Mouse (Mus musculus): ENCODE results near the gene Rbbp9. TPM values are rescaled to one million over a fixed set of nuclear protein-coding genes. Genes with fewer than 3 reads are reported as not detected.
"Not testable (repeated sequence)": the region's sequence is repeated elsewhere in the genome, so short reads cannot be mapped to it uniquely, and the experiment has no call there.

Rbbp9 gene
- 11.5 and 19.1 TPM in 2 replicates for total RNA-seq (2014; fragmentation: Nextera tagmentation)
- total RNA-seq (2017), result 9.6 and 9.7 TPM in 2 replicates

DNA sequence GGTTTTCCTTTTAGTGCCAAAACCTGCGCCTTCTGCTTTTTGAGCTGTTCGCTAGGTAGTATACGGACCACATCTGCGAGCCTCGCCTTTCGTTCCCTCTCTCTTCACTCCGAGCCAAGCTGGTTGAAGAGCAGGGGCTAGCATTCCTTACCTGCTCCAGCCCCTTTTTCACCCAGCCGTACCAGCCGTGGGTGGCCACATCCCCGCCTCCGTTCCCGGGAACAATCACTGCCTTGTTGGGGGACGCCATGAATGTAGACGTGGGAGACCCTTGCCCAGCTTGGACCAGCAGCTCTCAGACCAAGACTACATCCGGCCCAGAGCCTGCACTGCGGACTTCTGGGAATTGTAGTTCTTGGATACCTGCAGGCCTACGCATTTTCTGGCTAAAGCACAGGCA, at the start of gene Rbbp9:
Gene Rbbp9 (minus strand): TSS at position 341 of the 400 bp plus-strand sequence.
- peak; percentile 86 for ATAC-seq (replicated peaks; ENCODE audit: poor library complexity, severe bottlenecking)

DNA sequence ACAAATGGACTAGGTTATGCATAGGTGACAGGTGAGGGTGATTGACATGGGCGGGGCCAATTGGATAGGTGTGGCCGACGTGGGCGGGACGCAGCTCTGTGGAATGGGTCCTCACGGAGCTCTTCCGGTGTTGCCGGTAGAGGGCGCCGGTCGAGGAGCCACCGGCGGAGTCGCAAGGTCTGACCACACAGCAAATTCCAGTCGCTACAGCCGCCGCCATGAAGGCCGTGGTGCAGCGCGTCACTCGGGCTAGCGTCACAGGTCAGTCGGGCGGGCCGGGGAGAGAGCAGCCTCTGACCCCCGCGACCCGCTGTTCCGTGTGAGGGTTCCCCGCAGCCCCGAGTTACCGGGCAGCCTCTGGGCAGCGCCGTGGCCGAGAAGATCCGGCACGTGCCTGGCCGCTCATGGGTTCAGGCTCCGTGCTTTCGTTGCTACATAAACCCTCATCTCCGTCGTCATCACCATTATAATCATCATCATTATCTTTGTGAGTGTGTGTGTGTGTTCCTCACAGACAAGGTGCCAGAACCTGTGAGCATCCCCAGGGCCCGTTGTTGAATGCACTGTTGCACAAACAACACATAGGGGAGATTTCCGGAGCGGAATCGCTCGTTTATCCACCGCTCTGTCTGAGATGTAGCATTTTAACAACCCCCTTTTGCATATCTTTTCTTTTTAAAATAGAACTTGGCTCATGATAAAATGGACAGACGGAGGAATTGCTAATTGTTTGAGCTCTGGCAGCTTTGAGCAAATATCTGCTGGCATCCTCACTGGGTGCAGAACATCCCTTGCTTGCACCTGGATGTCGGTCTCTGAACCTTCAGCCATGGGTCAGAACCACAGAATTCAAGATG, 49.4 kb upstream of the Rbbp9 start, which contains the start of gene Dtd1:
Gene Dtd1 (plus strand): TSS at position 67 of the 857 bp plus-strand sequence.
- ATAC-seq (replicated peaks; ENCODE audit: poor library complexity, severe bottlenecking), result peak; percentile 96

- ATAC-seq (replicated peaks; ENCODE audit: poor library complexity, severe bottlenecking), result no peak
These were observed 47.3 kb upstream of the Rbbp9 start for GRCm38 (mm10) chr2:144598006-144598405.

DNA sequence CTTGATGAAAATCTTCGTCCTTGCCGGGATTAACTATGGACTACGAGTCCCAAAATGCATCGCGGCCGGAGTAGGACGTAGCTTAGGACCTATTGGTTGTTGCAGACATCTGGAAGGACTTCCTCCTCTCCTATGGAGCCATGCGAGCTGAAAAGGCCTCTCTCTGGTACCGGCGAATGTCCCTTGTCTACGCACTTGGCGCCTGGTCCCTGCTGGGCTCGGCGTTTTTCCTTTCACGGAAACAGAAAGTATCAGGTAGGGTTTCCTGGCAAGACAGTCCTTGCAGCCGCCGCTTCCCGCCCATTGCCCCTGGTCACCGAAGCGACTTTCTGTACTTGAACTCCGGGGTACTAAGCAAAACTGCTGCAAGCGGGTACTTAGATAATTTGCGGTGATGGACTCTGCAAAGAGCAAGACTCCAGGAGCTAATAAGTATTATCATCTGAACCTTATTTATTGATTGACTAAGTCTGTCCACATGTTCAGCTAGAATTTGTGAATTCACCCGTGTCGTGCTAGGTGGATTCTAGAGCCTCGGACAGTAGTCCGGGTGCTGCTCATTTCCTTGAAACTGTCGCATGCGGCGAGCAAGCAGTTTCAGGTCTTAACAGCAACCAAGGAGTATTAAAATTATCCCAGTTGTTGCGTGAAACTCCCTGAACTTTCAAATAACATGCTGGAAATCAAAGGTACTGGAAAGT, 43.4 kb upstream of the Rbbp9 start, which contains the start of gene Smim26:
Gene Smim26 (plus strand): TSS at position 104 of the 701 bp plus-strand sequence.
- ATAC-seq (replicated peaks; ENCODE audit: poor library complexity, severe bottlenecking), result peak; percentile 97

GRCm38 (mm10) chr2:144593036-144593435, 42.4 kb upstream of the Rbbp9 start:
- not testable (repeated sequence) for ATAC-seq (replicated peaks; ENCODE audit: poor library complexity, severe bottlenecking)

- ATAC-seq (replicated peaks; ENCODE audit: poor library complexity, severe bottlenecking), result 0 out of 2 replicates have a peak, but pooled peaks have one; percentile 42
These were observed 38.1 kb upstream of the Rbbp9 start for GRCm38 (mm10) chr2:144588723-144589122.

DNA sequence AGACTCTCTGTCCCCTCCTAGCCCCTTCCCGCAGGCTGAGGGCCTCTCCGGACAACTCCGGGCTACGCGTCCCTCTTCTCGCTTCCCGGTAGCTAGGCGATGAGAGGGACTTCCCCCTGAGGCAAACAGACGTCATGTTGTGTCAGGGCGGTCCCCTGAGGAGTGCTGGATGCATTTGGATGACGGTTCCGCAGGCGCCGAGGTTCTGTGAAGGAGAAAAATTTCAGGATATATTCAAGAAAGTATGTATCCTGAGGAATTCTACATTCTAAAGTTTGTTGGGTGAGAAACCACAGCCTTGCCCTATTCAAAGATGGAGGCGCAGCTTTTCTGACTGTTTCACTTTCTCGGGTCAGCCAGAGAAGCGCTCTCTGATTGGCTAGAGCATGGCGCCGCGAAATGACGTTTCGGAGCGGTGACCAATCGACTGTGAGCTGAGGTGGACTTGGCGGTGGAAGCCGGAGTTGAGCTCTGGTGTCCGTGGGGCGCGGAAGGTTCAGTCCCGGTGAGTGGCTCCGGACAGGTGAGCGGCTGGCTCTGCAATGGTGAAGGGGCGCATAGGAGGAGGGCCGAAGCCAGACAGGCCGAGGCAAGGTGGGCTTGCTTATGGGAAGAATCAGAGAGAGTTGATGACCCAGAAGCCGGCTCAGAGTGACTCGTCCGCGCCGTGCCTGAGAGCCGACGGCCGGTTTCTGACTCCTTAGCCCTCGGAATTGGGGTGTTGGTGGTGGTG, 5.3 kb upstream of the Rbbp9 start, which contains the start of gene Sec23b:
Gene Sec23b (plus strand): TSS at position 410 of the 733 bp plus-strand sequence.
- peak; percentile 93 for ATAC-seq (replicated peaks; ENCODE audit: poor library complexity, severe bottlenecking)

DNA sequence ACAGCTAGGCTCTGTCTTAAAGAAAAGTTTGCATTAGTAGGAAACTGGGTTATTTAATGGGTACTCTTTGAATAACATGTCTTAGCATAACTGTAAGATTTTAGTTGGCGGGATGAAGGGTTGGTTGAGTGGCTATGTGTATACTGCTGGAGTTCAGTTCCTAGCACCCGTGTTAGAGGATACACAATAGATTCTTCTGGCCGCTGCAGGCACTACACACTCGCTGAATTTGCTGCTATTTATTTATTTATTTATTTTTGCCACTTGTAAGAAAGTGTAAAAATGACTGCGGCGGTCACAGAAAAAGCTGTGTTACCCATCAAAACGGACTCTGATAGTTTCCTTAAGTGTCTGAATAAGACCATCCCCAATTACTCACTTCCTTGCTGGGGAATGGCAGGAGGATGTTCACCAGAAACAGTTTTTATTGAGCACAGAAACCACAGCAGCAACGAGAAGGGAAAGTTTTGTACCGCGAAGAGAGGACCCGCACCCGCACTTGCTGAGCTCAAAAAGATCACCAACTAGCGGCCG, 4.7 kb upstream of the Rbbp9 start:
- ATAC-seq (replicated peaks; ENCODE audit: poor library complexity, severe bottlenecking), result peak; percentile 6

GRCm38 (mm10) chr2:144553905-144554304, 3.2 kb upstream of the Rbbp9 start:
- no peak for ATAC-seq (replicated peaks; ENCODE audit: poor library complexity, severe bottlenecking)

GRCm38 (mm10) chr2:144547559-144547958, 3.1 kb downstream of the Rbbp9 start:
- no peak for ATAC-seq (replicated peaks; ENCODE audit: poor library complexity, severe bottlenecking)

DNA sequence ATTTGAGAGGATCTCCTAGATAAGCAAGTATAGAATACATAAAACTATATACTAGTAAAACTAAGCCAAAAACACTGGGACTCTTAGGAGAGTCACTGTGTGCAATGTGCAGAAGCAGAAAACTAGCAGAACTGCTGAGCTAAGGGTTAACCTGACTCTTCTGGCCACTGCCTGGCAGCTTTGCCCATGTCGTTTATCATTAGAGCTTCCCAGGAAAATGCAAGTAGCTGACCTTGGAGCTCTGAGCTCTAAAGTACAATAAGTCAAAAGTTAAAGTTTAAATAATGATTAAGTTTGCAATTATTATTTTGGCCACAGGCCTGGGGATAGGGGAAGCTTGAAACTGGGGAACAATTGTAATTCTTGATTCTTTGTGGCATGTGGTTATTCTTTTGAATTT, 5.2 kb downstream of the Rbbp9 start:
- no peak for ATAC-seq (replicated peaks; ENCODE audit: poor library complexity, severe bottlenecking)

GRCm38 (mm10) chr2:144545061-144545460, 5.6 kb downstream of the Rbbp9 start:
- ATAC-seq (replicated peaks; ENCODE audit: poor library complexity, severe bottlenecking), result no peak

- no peak for ATAC-seq (replicated peaks; ENCODE audit: poor library complexity, severe bottlenecking)
These were observed 6.0 kb downstream of the Rbbp9 start for GRCm38 (mm10) chr2:144544630-144545029.

DNA sequence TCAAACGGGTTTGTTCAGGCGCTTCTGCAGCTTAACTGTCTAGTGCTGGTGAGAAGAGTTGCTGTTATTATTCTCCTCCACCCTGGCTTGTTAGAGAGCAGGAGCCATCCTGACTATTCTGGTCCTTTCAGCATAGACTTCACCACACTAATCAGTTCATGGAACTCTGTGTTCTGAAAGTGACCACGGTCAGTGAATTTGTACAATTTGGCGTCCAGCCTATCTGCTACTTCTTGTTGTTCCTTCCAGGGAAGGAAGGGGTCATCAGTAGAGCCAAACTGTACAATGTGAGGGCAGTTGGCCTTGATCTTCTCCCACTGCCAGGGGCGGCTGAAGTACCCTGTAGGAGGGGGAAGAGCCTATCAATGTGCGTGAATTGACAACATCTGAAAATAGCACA, 7.0 kb downstream of the Rbbp9 start:
- no peak for ATAC-seq (replicated peaks; ENCODE audit: poor library complexity, severe bottlenecking)

DNA sequence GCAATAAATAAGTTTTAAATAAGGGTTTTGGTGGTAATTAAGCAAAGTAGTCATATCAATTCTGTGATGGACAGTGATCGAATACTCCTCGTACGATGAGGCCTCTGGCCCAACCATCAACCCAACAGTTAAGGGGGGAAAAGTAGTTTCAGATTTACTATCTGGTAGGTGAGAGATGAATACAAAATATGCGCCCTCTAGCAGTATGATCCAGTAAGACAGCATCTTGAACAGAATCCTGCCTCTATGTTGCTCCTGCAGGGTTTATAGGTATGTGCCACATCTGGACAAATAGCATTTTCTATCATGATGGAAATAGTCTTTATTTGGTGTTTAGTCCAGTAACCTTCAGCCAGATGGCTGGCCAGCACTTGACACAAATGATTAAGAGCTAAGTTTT, 9.4 kb downstream of the Rbbp9 start:
- peak; percentile 44; the same call in 1 of the 2 replicates for ATAC-seq (replicated peaks; ENCODE audit: poor library complexity, severe bottlenecking)

GRCm38 (mm10) chr2:144537123-144537522, 13.5 kb downstream of the Rbbp9 start:
- ATAC-seq (replicated peaks; ENCODE audit: poor library complexity, severe bottlenecking), result no peak

DNA sequence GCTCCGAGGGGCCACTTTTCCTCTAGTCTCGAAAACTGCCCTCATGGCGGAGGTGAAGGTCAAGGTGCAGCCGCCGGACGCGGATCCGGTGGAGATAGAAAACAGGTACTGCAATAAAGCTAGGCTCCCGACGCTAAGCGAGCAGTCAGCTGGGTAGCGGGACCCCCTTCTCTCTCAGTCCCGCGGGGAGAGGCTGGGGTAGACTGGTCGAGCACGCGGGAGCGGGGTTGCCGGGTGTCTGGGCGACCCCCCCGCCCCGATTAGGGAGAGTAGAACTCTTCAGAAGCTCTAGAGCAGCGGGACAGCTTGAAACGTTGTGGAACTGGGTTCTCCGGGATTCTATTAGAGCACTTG, 22.9 kb downstream of the Rbbp9 start:
- peak; percentile 39 for ATAC-seq (replicated peaks; ENCODE audit: poor library complexity, severe bottlenecking)

GRCm38 (mm10) chr2:144526981-144527820, 23.5 kb downstream of the Rbbp9 start, which contains the start of the genes Dzank1 and Polr3f:
Gene Dzank1 (minus strand): TSS chr2:144527414.
Gene Polr3f (plus strand): TSS chr2:144527718.
- peak; percentile 96 for ATAC-seq (replicated peaks; ENCODE audit: poor library complexity, severe bottlenecking)

DNA sequence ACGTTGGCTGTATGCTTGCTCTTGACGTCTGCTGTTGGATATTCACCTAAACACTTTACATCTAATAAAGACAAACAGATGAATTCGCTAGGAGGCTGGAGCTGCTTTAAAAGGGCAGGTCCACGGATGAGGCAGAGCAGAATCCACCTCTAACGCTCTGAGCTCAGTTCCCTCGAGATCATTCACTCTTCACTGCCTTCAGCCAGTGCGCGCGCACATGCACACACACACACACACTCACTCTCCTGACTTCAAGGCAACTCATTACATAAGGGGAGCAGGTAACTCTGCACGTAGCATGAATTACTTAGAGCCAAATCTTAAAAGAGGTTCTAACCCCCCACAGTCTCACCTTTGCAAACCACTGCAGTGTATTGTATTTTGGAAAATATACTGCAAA, 24.8 kb downstream of the Rbbp9 start:
- no peak for ATAC-seq (replicated peaks; ENCODE audit: poor library complexity, severe bottlenecking)
